8 mouse cellular contexts compared by ENCODE assay signal in the genomic region with DNA sequence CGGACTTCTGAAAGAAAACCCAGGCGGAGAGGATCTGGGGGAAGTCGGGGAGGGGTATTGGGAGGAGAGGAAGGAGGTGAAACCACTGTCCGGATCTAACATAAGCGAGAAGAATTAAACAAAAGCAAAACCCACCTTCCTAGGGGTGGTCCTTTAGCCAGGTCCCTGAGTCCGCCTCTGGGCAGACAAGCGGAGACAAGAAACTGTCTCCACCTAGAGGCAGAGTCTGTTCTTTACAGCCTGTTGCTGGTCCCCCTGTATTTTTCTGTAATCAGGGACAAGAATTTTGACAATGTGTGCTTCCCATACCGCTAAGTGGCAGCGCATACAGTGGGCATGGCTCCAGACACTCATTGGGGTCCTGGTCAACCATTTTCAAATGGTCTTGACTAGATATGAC. TPM values are rescaled to one million over a fixed set of nuclear protein-coding genes. Genes with fewer than 3 reads are reported as not detected.
A peak's percentile ranks its signal among the peaks of the same experiment; 100 is the strongest.
DNase-seq lines count a peak whose midpoint lies in the region; ATAC-seq and TF ChIP-seq lines count a peak whose summit lies in the region.

No protein-coding gene starts in this region.

- no peak overlapping the region for H3K4me2 ChIP-seq in liver, embryonic 13.5 days

- no peaks in the 10 kb centered on the region for H3K36me3 ChIP-seq in heart, adult 2 months (ENCODE audit: control insufficient read depth, insufficient read depth, low read length)
- H3K36me3 ChIP-seq in liver, embryonic 13.5 days, result no peaks in the 10 kb centered on the region
- no peaks in the 10 kb centered on the region for H3K36me3 ChIP-seq in midbrain, embryonic 10.5 days

- no peak for TF ChIP-seq POLR2A in heart, adult 2 months (IDR thresholded peaks at IDR 0.05; ENCODE audit: insufficient read depth, low read depth, low read length)
- TF ChIP-seq POLR2A in cortical plate, adult 2 months (IDR thresholded peaks at IDR 0.05; ENCODE audit: extremely low read depth, insufficient read depth, low read length), result no peak

- ATAC-seq in liver, embryonic 13.5 days (ENCODE audit: low read depth), result 0 out of 2 replicates have a peak, but pooled peaks have one; percentile 45

- no peak overlapping the region for H3K4me3 ChIP-seq in heart, adult 2 months
- no peak overlapping the region for H3K4me3 ChIP-seq in cortical plate, adult 2 months (ENCODE audit: insufficient read depth, low read length)
- no peak overlapping the region for H3K4me3 ChIP-seq in liver, embryonic 13.5 days (replicated peaks)
- H3K4me3 ChIP-seq in midbrain, embryonic 10.5 days, result no peak overlapping the region

- no peak overlapping the region for H3K27ac ChIP-seq in heart, adult 2 months
- no peak overlapping the region for H3K27ac ChIP-seq in cortical plate, adult 2 months (ENCODE audit: insufficient read depth, low read length)
- H3K27ac ChIP-seq in liver, embryonic 13.5 days, result no peak overlapping the region
- H3K27ac ChIP-seq in midbrain, embryonic 10.5 days (replicated peaks), result no peak overlapping the region

- intact Hi-C loops in heart, adult 2 months (cut with DNase I), result loop anchor here (1.0 to 2.0 kb wide), 2 partner anchors 38 to 77 kb away; no protein-coding TSS in a partner anchor
- intact Hi-C loops in heart, postnatal 25 days (cut with DNase I), result loop anchor here (1.0 to 5.0 kb wide), 2 partner anchors 38 to 71 kb away; no protein-coding TSS in a partner anchor

- 32% methylated on average over 9 of the region's 9 CpGs for WGBS in heart, adult 2 months
- WGBS in liver, embryonic 13.5 days (ENCODE audit: insufficient replicate concordance), result 24% methylated on average over 9 of the region's 9 CpGs
- 60% methylated on average over 9 of the region's 9 CpGs for WGBS in midbrain, embryonic 10.5 days

- DNase-seq in heart, adult 2 months, result peak in 1 of 2 experiments; percentile 30
- no peak for DNase-seq in heart, postnatal 25 days (ENCODE audit: low spot score)
- DNase-seq in CD4-positive helper T cell, adult 2 months (ENCODE audit: low read depth, low spot score), result peak; percentile 12
- no peak for DNase-seq in liver, embryonic 13.5 days
- peak; percentile 22 for DNase-seq in thymus, postnatal 4 days
- DNase-seq in midbrain, embryonic 10.5 days (ENCODE audit: low spot score), result no peak
- no peak for DNase-seq in right cerebral cortex, postnatal 4 days

- TF ChIP-seq EP300 in heart, adult 2 months (IDR thresholded peaks at IDR 0.05; ENCODE audit: insufficient read depth, low read depth, low read length), result no peak

- no peaks in the 10 kb centered on the region for H3K9me3 ChIP-seq in liver, embryonic 13.5 days (replicated peaks)
- no peaks in the 10 kb centered on the region for H3K9me3 ChIP-seq in midbrain, embryonic 10.5 days (replicated peaks)

- no peaks in the 10 kb centered on the region for H3K79me2 ChIP-seq in heart, adult 2 months (replicated peaks; ENCODE audit: control insufficient read depth, insufficient read depth, low read length)

- no peaks in the 10 kb centered on the region; the same call in 1 of the 2 replicates for H3K27me3 ChIP-seq in heart, adult 2 months (ENCODE audit: control insufficient read depth, insufficient read depth, low read length)
- H3K27me3 ChIP-seq in liver, embryonic 13.5 days, result peaks cover 6% of the 10 kb centered on the region
- H3K27me3 ChIP-seq in midbrain, embryonic 10.5 days (ENCODE audit: low read depth, poor library complexity, severe bottlenecking), result no peaks in the 10 kb centered on the region

- TF ChIP-seq CTCF in heart, adult 2 months (IDR thresholded peaks at IDR 0.05), result peak; percentile 78
- TF ChIP-seq CTCF in cortical plate, adult 2 months (IDR thresholded peaks at IDR 0.05; ENCODE audit: extremely low read depth, insufficient read depth, low read length), result peak; percentile 21; the same call in 1 of the 2 replicates

- H3K9ac ChIP-seq in heart, adult 2 months (ENCODE audit: low read depth, low read length), result no peak overlapping the region
- no peak overlapping the region for H3K9ac ChIP-seq in liver, embryonic 13.5 days

- no peaks in the 10 kb centered on the region for H3K4me1 ChIP-seq in heart, adult 2 months (ENCODE audit: control insufficient read depth, insufficient read depth, low read length)
- H3K4me1 ChIP-seq in cortical plate, adult 2 months (ENCODE audit: control insufficient read depth, insufficient read depth, low read length), result no peaks in the 10 kb centered on the region
- no peaks in the 10 kb centered on the region for H3K4me1 ChIP-seq in liver, embryonic 13.5 days (replicated peaks)
- H3K4me1 ChIP-seq in midbrain, embryonic 10.5 days, result no peaks in the 10 kb centered on the region

RNA-seq across cellular contexts. Expression of a gene that starts 7.2 kb away (rescaled TPM):
- total RNA-seq in heart, adult 2 months (2021), result not detected
- polyA plus RNA-seq in heart, adult 2 months (2012; rRNA removed), result not detected in 2 replicates
- not detected for total RNA-seq in heart, postnatal 25 days (2021)
- not detected in 2 replicates for polyA plus RNA-seq in cortical plate, adult 2 months (2012; rRNA removed)
- not detected in 2 replicates for polyA plus RNA-seq in liver, embryonic 13.5 days (2015; fragmentation: Nextera tagmentation; extraction: Ambion mirVana)
- not detected in 2 replicates for polyA plus RNA-seq in midbrain, embryonic 10.5 days (2016; fragmentation: Nextera tagmentation; extraction: Ambion mirVana)

RNA-seq across cellular contexts. Expression of a gene that starts 23.5 kb away (rescaled TPM):
- not detected for total RNA-seq in heart, adult 2 months (2021)
- not detected in 2 replicates for polyA plus RNA-seq in heart, adult 2 months (2012; rRNA removed)
- not detected for total RNA-seq in heart, postnatal 25 days (2021)
- not detected in 2 replicates for polyA plus RNA-seq in cortical plate, adult 2 months (2012; rRNA removed)
- 5.4 and 5.6 TPM in 2 replicates for polyA plus RNA-seq in liver, embryonic 13.5 days (2015; fragmentation: Nextera tagmentation; extraction: Ambion mirVana)
- 0.06 and 0.09 TPM in 2 replicates for polyA plus RNA-seq in midbrain, embryonic 10.5 days (2016; fragmentation: Nextera tagmentation; extraction: Ambion mirVana)

RNA-seq across cellular contexts. Expression of a gene that starts 31.2 kb away (rescaled TPM):
- total RNA-seq in heart, adult 2 months (2021), result 1 to 10 TPM; 4.8 to 6.1 TPM
- polyA plus RNA-seq in heart, adult 2 months (2012; rRNA removed), result 9.8 and 17.9 TPM in 2 replicates
- total RNA-seq in heart, postnatal 25 days (2021), result 1 to 10 TPM; 3.5 to 5.2 TPM
- 3.1 and 4.5 TPM in 2 replicates for polyA plus RNA-seq in cortical plate, adult 2 months (2012; rRNA removed)
- 2.8 and 3.8 TPM in 2 replicates for polyA plus RNA-seq in liver, embryonic 13.5 days (2015; fragmentation: Nextera tagmentation; extraction: Ambion mirVana)
- 1.6 and 1.7 TPM in 2 replicates for polyA plus RNA-seq in midbrain, embryonic 10.5 days (2016; fragmentation: Nextera tagmentation; extraction: Ambion mirVana)

Comparison
In these comparisons a context has a peak if more than half of its experiments do, and no peak if none do; other contexts are left out.
1. DNase-seq: peak in CD4-positive helper T cell, adult 2 months (single experiment) and thymus, postnatal 4 days (single experiment); none in heart, postnatal 25 days (single experiment), liver, embryonic 13.5 days (single experiment), midbrain, embryonic 10.5 days (single experiment) and right cerebral cortex, postnatal 4 days (single experiment).